ENCODE assay signal across 8 mouse cellular contexts in genomic region chr16:91541573-91542081, GRCm38 (mm10). TPM values are rescaled to one million over a fixed set of nuclear protein-coding genes. Genes with fewer than 3 reads are reported as not detected.
DNase-seq lines count a peak whose midpoint lies in the region; ATAC-seq and TF ChIP-seq lines count a peak whose summit lies in the region.

No protein-coding gene starts in this region.

- no peak for TF ChIP-seq CTCF in left cerebral cortex, adult 2 months (IDR thresholded peaks at IDR 0.05)

- H3K4me1 ChIP-seq in forebrain, embryonic 10.5 days = peaks cover 26% of the 10 kb centered on the region
- H3K4me1 ChIP-seq in midbrain, embryonic 15.5 days = peaks cover 12% of the 10 kb centered on the region; the same call in 1 of the 2 replicates

- peak overlapping the region; percentile 39 for H3K4me2 ChIP-seq in midbrain, embryonic 15.5 days

- peak; percentile 76 for ATAC-seq in midbrain, embryonic 15.5 days (replicated peaks)
- ATAC-seq in megakaryocyte, adult 5-6 weeks (ENCODE audit: poor library complexity, severe bottlenecking) = no peak

- H3K27me3 ChIP-seq in forebrain, embryonic 10.5 days (ENCODE audit: poor library complexity, severe bottlenecking) = peaks cover 14% of the 10 kb centered on the region
- H3K27me3 ChIP-seq in midbrain, embryonic 15.5 days (replicated peaks) = no peaks in the 10 kb centered on the region

- intact Hi-C loops in left cerebral cortex, adult 2 months (cut with DNase I) = no loop called here

- H3K27ac ChIP-seq in left cerebral cortex, adult 2 months = no peak overlapping the region
- H3K27ac ChIP-seq in forebrain, embryonic 10.5 days = 0 out of 2 replicates have a peak overlapping the region, but pooled peaks have one; percentile 12
- 0 out of 2 replicates have a peak overlapping the region, but pooled peaks have one; percentile 5 for H3K27ac ChIP-seq in midbrain, embryonic 15.5 days

- H3K4me3 ChIP-seq in left cerebral cortex, adult 2 months = 0 out of 2 replicates have a peak overlapping the region, but pooled peaks have one; percentile 14
- H3K4me3 ChIP-seq in forebrain, embryonic 10.5 days = peak overlapping the region; percentile 29
- peak overlapping the region; percentile 6; the same call in 1 of the 2 replicates for H3K4me3 ChIP-seq in midbrain, embryonic 15.5 days

- no peaks in the 10 kb centered on the region for H3K9me3 ChIP-seq in forebrain, embryonic 10.5 days
- H3K9me3 ChIP-seq in midbrain, embryonic 15.5 days = no peaks in the 10 kb centered on the region

- H3K36me3 ChIP-seq in forebrain, embryonic 10.5 days (replicated peaks) = no peaks in the 10 kb centered on the region
- no peaks in the 10 kb centered on the region for H3K36me3 ChIP-seq in midbrain, embryonic 15.5 days (replicated peaks)

- DNase-seq in left cerebral cortex, adult 2 months (ENCODE audit: extremely low spot score in 1 of 2, low spot score in 2 of 2) = no peak
- no peak for DNase-seq in left cerebral cortex, adult 11 months (ENCODE audit: low spot score)
- DNase-seq in forebrain, embryonic 10.5 days (ENCODE audit: extremely low spot score, low spot score) = no peak
- peak; percentile 70 to 83 for DNase-seq in layer of hippocampus, adult 18-20 months (ENCODE audit: low spot score in 2 of 2)
- DNase-seq in thymus, postnatal 4 days = peak; percentile 70
- DNase-seq in frontal cortex, postnatal 14 days (ENCODE audit: low spot score in 2 of 2) = no peak

- 36% methylated on average over 10 of the region's 10 CpGs for WGBS in forebrain, embryonic 10.5 days
- 33% methylated on average over 10 of the region's 10 CpGs for WGBS in midbrain, embryonic 15.5 days

- H3K9ac ChIP-seq in midbrain, embryonic 15.5 days = no peak overlapping the region

RNA-seq across cellular contexts. Expression of gene Ifngr2, which starts 5.2 kb away (rescaled TPM):
- 10 to 100 TPM; 30.0 to 32.7 TPM for total RNA-seq in left cerebral cortex, adult 2 months (2021)
- 27.2 and 28.0 TPM in 2 replicates for polyA plus RNA-seq in forebrain, embryonic 10.5 days (2016; fragmentation: Nextera tagmentation; extraction: Ambion mirVana)
- 10 to 100 TPM; 50.9 to 53.1 TPM for total RNA-seq in layer of hippocampus, adult 18-20 months (2021)
- 92.5 and 94.2 TPM in 2 replicates for polyA plus RNA-seq in midbrain, embryonic 15.5 days (2015; fragmentation: Nextera tagmentation; extraction: Ambion mirVana)
- 63.2 and 67.5 TPM in 2 replicates for total RNA-seq in megakaryocyte, adult 5-6 weeks (2015)
- 47.0 and 49.0 TPM in 2 replicates for total RNA-seq in megakaryocyte, adult 5-6 weeks (2017)

RNA-seq across cellular contexts. Expression of gene Tmem50b, which starts 56.0 kb away (rescaled TPM):
- 10 to 100 TPM; 84.1 to 88.0 TPM for total RNA-seq in left cerebral cortex, adult 2 months (2021)
- polyA plus RNA-seq in forebrain, embryonic 10.5 days (2016; fragmentation: Nextera tagmentation; extraction: Ambion mirVana) = 32.7 and 33.8 TPM in 2 replicates
- 100 to 1,000 TPM; 104 to 112 TPM for total RNA-seq in layer of hippocampus, adult 18-20 months (2021)
- 79.4 and 81.6 TPM in 2 replicates for polyA plus RNA-seq in midbrain, embryonic 15.5 days (2015; fragmentation: Nextera tagmentation; extraction: Ambion mirVana)
- 102 and 112 TPM in 2 replicates for total RNA-seq in megakaryocyte, adult 5-6 weeks (2015)
- 83.4 and 89.7 TPM in 2 replicates for total RNA-seq in megakaryocyte, adult 5-6 weeks (2017)

RNA-seq across cellular contexts. Expression of gene Ifnar1, which starts 56.6 kb away (rescaled TPM):
- 10 to 100 TPM; 45.2 TPM for total RNA-seq in left cerebral cortex, adult 2 months (2021)
- 48.3 and 52.7 TPM in 2 replicates for polyA plus RNA-seq in forebrain, embryonic 10.5 days (2016; fragmentation: Nextera tagmentation; extraction: Ambion mirVana)
- 10 to 100 TPM; 40.9 to 44.4 TPM for total RNA-seq in layer of hippocampus, adult 18-20 months (2021)
- polyA plus RNA-seq in midbrain, embryonic 15.5 days (2015; fragmentation: Nextera tagmentation; extraction: Ambion mirVana) = 53.4 and 54.7 TPM in 2 replicates
- total RNA-seq in megakaryocyte, adult 5-6 weeks (2015) = 66.2 and 67.3 TPM in 2 replicates
- 73.9 and 78.5 TPM in 2 replicates for total RNA-seq in megakaryocyte, adult 5-6 weeks (2017)

Comparison
In these comparisons a context has a peak if more than half of its experiments do, and no peak if none do; other contexts are left out.
1. DNase-seq: peak in layer of hippocampus, adult 18-20 months (2 of 2) and thymus, postnatal 4 days (single experiment); none in left cerebral cortex, adult 2 months (0 of 2), left cerebral cortex, adult 11 months (single experiment), forebrain, embryonic 10.5 days (single experiment) and frontal cortex, postnatal 14 days (0 of 2).
2. Peak in every context shown above with its lines, with median percentiles within 50 percentile points of each other: H3K4me3 ChIP-seq.